Mouse (Mus musculus) MEL-GATA-1-ER (cell line): ENCODE data around the gene Rabgap1l.

ENCODE experiments used
- DNase-seq: peaks from one replicate; pipeline ENCODE4 v3.0.0-alpha.2; 2012; ENCODE audit warnings: low read depth; ENCODE audit errors: extremely low read depth

The Rabgap1l gene

GRCm38 (mm10) chr1:160378367-160378766, 414.6 kb downstream of the Rabgap1l start:
- no peak for DNase-seq

GRCm38 (mm10) chr1:160377337-160378336, 415.4 kb downstream of the Rabgap1l start:
- DNase-seq: no peak

GRCm38 (mm10) chr1:160374490-160374889, 418.5 kb downstream of the Rabgap1l start:
- DNase-seq: no peak

- DNase-seq: no peak
Observed at GRCm38 (mm10) chr1:160373306-160373705, 419.7 kb downstream of the Rabgap1l start.

- DNase-seq: no peak
Observed at GRCm38 (mm10) chr1:160371696-160372095, 421.3 kb downstream of the Rabgap1l start.

DNA sequence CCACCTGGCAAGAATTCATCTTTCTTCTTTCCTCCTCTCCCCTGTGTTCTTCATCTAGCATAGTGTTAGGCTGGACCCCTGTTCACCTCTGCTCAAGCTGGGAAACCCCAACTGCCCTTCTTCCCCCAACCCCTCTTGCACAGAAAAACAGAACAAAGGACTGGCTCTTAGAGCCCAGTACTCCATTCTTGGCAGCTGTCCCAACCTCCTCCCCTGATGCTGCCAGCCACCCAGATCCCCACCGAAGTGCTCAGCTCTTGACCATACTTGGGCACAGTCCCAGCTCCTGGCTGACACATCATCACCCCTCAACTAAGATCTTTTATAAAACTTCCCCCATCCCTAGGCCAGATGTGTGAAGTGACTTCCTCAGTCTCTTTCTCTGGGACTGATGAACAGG, 422.5 kb downstream of the Rabgap1l start:
- no peak for DNase-seq

GRCm38 (mm10) chr1:160366615-160367014, 426.4 kb downstream of the Rabgap1l start:
- no peak for DNase-seq

DNA sequence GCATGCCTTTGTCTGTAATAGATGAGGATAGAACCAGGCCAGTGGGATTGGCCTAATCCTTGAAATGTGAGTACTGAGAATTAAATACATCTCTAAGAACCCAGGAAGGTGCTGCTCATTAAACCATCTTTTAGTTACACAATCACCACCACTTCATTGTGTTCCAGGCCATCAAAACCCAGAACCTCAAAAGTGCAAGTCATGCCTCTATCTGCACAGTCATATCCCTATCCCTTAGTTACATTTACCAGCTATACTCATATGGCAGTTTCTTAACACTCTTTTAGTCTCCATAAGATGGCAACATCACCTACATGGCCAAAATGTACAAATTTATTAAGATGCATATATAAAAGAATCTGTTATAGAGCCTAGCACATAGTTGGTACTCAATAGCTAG, 435.7 kb downstream of the Rabgap1l start:
- no peak for DNase-seq

GRCm38 (mm10) chr1:160353732-160354455, 439.1 kb downstream of the Rabgap1l start:
- no peak for DNase-seq

DNA sequence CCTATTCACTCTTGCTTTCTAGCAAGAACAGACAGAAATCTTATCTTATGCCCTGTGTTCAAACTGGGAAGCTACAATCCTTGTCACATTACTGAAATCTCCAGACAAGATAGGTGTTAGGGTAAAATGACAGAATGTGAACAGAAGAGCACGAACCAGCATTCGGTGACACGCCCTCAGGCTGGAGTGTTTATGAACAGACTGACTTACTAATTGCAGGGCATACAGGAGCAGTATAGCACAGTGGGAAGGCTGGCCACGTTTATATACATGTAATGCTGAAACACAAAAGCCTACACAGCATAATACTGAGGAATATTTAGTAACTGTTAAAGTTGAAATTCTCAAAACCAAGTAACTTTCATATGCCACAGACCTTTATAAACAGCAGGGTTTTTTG, 440.7 kb downstream of the Rabgap1l start:
- DNase-seq: no peak

GRCm38 (mm10) chr1:160351880-160352234, 441.2 kb downstream of the Rabgap1l start:
- DNase-seq: no peak

GRCm38 (mm10) chr1:160351146-160351879, 441.7 kb downstream of the Rabgap1l start:
- no peak for DNase-seq

- no peak for DNase-seq
Observed at GRCm38 (mm10) chr1:160340653-160341052, 452.4 kb downstream of the Rabgap1l start.

- peak; percentile 57 for DNase-seq
Observed at GRCm38 (mm10) chr1:160339374-160339773, 453.6 kb downstream of the Rabgap1l start.

- no peak for DNase-seq
Observed at GRCm38 (mm10) chr1:160334791-160335190, 458.2 kb downstream of the Rabgap1l start.

GRCm38 (mm10) chr1:160330828-160331227, 462.2 kb downstream of the Rabgap1l start:
- DNase-seq: no peak

- peak; percentile 90 for DNase-seq
Observed at GRCm38 (mm10) chr1:160330222-160330621, 462.8 kb downstream of the Rabgap1l start.

GRCm38 (mm10) chr1:160329788-160330187, 463.2 kb downstream of the Rabgap1l start:
- DNase-seq: no peak

GRCm38 (mm10) chr1:160327531-160327930, 465.5 kb downstream of the Rabgap1l start:
- DNase-seq: no peak

DNA sequence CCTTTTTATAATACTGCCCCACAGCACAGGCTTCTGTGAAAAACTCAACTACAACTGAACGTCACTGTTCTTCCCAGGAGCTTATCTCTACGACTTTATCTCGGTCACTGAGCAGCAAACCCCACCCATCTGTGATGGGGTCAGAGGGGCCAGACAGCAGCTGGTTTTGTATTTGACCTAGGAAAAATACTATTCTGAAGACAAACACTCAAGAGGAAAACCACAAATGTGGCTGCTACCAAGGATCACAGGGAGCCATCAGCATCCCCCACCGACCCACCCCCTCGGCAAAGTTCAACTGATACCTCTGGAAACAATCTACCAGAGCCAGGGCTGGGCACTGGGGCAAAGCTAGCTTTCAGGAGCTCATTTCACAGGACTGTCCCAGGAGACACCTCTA, 467.5 kb downstream of the Rabgap1l start:
- DNase-seq: no peak

- DNase-seq: no peak
Observed at GRCm38 (mm10) chr1:160320690-160321089, 472.3 kb downstream of the Rabgap1l start.
